Mouse (Mus musculus): ENCODE data around the gene Cacna2d3. TPM values are rescaled to one million over a fixed set of nuclear protein-coding genes. Genes with fewer than 3 reads are reported as not detected.

The Cacna2d3 gene
- polyA plus RNA-seq (2014; fragmentation: Nextera tagmentation; extraction: Ambion mirVana) = 16.2 and 16.7 TPM in 2 replicates

GRCm38 (mm10) chr14:29721488-29722385, at the start of gene Cacna2d3:
Cacna2d3 (minus strand) TSS chr14:29721864.
- peak; percentile 94 for DNase-seq (ENCODE audit: low spot score, missing footprints)
- no peaks in the 10 kb centered on the region for H3K36me3 ChIP-seq (ENCODE audit: control insufficient read depth, insufficient read depth, low read length)
- WGBS = under 1% methylated on average over 69 of the region's 109 CpGs
- peak within 1 kb of the TSS; percentile 97 for H3K4me2 ChIP-seq
- H3K9ac ChIP-seq (ENCODE audit: low read length) = peak within 1 kb of the TSS; percentile 79
- peak; percentile 80 for ATAC-seq (ENCODE audit: low FRiP score)
- H3K4me1 ChIP-seq (ENCODE audit: control insufficient read depth, insufficient read depth, low read length) = peaks cover 7% of the 10 kb centered on the region
- H3K4me3 ChIP-seq (ENCODE audit: low read depth, low read length) = peak within 1 kb of the TSS; percentile 50
- H3K27me3 ChIP-seq (ENCODE audit: control insufficient read depth, insufficient read depth, low read length) = peaks cover 25% of the 10 kb centered on the region
- peak within 1 kb of the TSS; percentile 79 for H3K27ac ChIP-seq (ENCODE audit: low read depth, low read length)
- no peaks in the 10 kb centered on the region for H3K9me3 ChIP-seq (ENCODE audit: control insufficient read depth, low read length)

GRCm38 (mm10) chr14:29769486-29769885, 47.8 kb upstream of the Cacna2d3 start:
- Histone ChIP-seq H3K36me3 (ENCODE audit: control insufficient read depth, insufficient read depth, low read length) (no peaks in the 10 kb centered on the region), H3K27me3 (ENCODE audit: control insufficient read depth, insufficient read depth, low read length) (no peaks in the 10 kb centered on the region), H3K4me1 (ENCODE audit: control insufficient read depth, insufficient read depth, low read length) (no peaks in the 10 kb centered on the region), H3K4me2 (no peak overlapping the region), H3K4me3 (ENCODE audit: low read depth, low read length) (no peak overlapping the region), H3K9me3 (ENCODE audit: control insufficient read depth, low read length) (no peaks in the 10 kb centered on the region), H3K9ac (ENCODE audit: low read length) (no peak overlapping the region), H3K27ac (ENCODE audit: low read depth, low read length) (no peak overlapping the region)
- ATAC-seq (ENCODE audit: low FRiP score) (no peak), DNase-seq (ENCODE audit: low spot score, missing footprints) (no peak)
- WGBS = 90% methylated on average over 4 of the region's 4 CpGs

- Histone ChIP-seq H3K36me3 (ENCODE audit: control insufficient read depth, insufficient read depth, low read length) (no peaks in the 10 kb centered on the region), H3K9ac (ENCODE audit: low read length) (no peak overlapping the region), H3K4me2 (no peak overlapping the region), H3K4me3 (ENCODE audit: low read depth, low read length) (no peak overlapping the region), H3K27me3 (ENCODE audit: control insufficient read depth, insufficient read depth, low read length) (no peaks in the 10 kb centered on the region), H3K27ac (ENCODE audit: low read depth, low read length) (no peak overlapping the region), H3K9me3 (ENCODE audit: control insufficient read depth, low read length) (no peaks in the 10 kb centered on the region), H3K4me1 (ENCODE audit: control insufficient read depth, insufficient read depth, low read length) (no peaks in the 10 kb centered on the region)
- ATAC-seq (ENCODE audit: low FRiP score) (no peak), DNase-seq (ENCODE audit: low spot score, missing footprints) (no peak)
- 77% methylated on average over 5 of the region's 5 CpGs for WGBS
Observed at GRCm38 (mm10) chr14:29752876-29753275, 31.2 kb upstream of the Cacna2d3 start.

GRCm38 (mm10) chr14:29738751-29739150, 17.1 kb upstream of the Cacna2d3 start:
- 73% methylated on average over 2 of the region's 2 CpGs for WGBS

DNA sequence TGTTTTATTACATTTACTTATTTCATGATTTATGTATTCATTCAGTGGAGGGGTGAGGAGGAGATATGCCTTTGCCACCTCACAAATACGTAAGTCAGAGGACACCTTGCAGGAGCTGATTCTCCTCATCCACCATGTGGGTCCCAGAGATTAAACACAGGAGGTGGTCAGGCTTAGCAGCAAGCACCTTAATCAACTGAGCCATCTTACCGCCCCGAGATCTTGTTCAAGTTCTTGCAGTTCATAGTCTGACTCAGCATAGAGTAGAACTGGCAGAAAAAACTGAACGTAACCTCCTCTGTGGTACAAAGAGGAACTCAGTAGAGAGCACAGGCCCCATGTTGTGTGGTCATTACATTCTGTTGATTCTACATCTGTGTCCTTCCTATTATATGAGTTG, 8.6 kb upstream of the Cacna2d3 start:
- 80% methylated on average over 4 of the region's 4 CpGs for WGBS
- no peaks in the 10 kb centered on the region for H3K9me3 ChIP-seq (ENCODE audit: control insufficient read depth, low read length)
- no peak overlapping the region for H3K27ac ChIP-seq (ENCODE audit: low read depth, low read length)
- no peak overlapping the region for H3K9ac ChIP-seq (ENCODE audit: low read length)
- H3K4me3 ChIP-seq (ENCODE audit: low read depth, low read length) = no peak overlapping the region
- H3K4me1 ChIP-seq (ENCODE audit: control insufficient read depth, insufficient read depth, low read length) = no peaks in the 10 kb centered on the region
- ATAC-seq (ENCODE audit: low FRiP score) (no peak), DNase-seq (ENCODE audit: low spot score, missing footprints) (no peak)
- H3K4me2 ChIP-seq = no peak overlapping the region
- no peaks in the 10 kb centered on the region for H3K36me3 ChIP-seq (ENCODE audit: control insufficient read depth, insufficient read depth, low read length)
- no peaks in the 10 kb centered on the region for H3K27me3 ChIP-seq (ENCODE audit: control insufficient read depth, insufficient read depth, low read length)

More at GRCm38 (mm10) chr14:29738751-29739150, 17.1 kb upstream of the Cacna2d3 start:
- Histone ChIP-seq H3K9ac (ENCODE audit: low read length) (no peak overlapping the region), H3K4me2 (no peak overlapping the region), H3K27ac (ENCODE audit: low read depth, low read length) (no peak overlapping the region), H3K36me3 (ENCODE audit: control insufficient read depth, insufficient read depth, low read length) (no peaks in the 10 kb centered on the region), H3K9me3 (ENCODE audit: control insufficient read depth, low read length) (no peaks in the 10 kb centered on the region), H3K27me3 (ENCODE audit: control insufficient read depth, insufficient read depth, low read length) (no peaks in the 10 kb centered on the region), H3K4me1 (ENCODE audit: control insufficient read depth, insufficient read depth, low read length) (no peaks in the 10 kb centered on the region), H3K4me3 (ENCODE audit: low read depth, low read length) (no peak overlapping the region)
- ATAC-seq (ENCODE audit: low FRiP score) (no peak), DNase-seq (ENCODE audit: low spot score, missing footprints) (no peak)

DNA sequence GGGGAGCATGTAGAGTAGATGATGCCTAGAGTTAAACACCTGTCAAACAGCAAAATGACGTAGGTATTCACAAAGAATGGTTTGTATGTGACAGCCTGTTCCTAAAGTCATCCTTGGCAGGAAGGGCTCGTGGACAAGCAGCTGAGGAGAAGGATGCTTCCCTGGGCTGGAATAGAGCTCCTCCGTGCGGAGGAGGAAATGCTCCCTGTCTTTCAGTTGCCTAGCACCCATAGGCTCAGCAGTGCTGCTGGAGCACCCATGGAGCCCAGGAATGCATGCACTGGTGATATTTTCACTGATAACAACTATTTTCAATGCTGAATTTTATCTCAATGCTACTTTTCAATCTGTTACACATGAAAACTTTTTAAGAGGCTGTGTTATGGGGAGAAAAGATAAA, 7.3 kb upstream of the Cacna2d3 start:
- Histone ChIP-seq H3K4me1 (ENCODE audit: control insufficient read depth, insufficient read depth, low read length) (no peaks in the 10 kb centered on the region), H3K27ac (ENCODE audit: low read depth, low read length) (no peak overlapping the region), H3K36me3 (ENCODE audit: control insufficient read depth, insufficient read depth, low read length) (no peaks in the 10 kb centered on the region), H3K4me3 (ENCODE audit: low read depth, low read length) (no peak overlapping the region), H3K9me3 (ENCODE audit: control insufficient read depth, low read length) (no peaks in the 10 kb centered on the region), H3K9ac (ENCODE audit: low read length) (no peak overlapping the region), H3K4me2 (no peak overlapping the region), H3K27me3 (ENCODE audit: control insufficient read depth, insufficient read depth, low read length) (no peaks in the 10 kb centered on the region; the same call in 1 of the 2 replicates)
- 85% methylated on average over 4 of the region's 4 CpGs for WGBS
- no peak for ATAC-seq (ENCODE audit: low FRiP score)
- no peak for DNase-seq (ENCODE audit: low spot score, missing footprints)

GRCm38 (mm10) chr14:29727596-29727995, 5.9 kb upstream of the Cacna2d3 start:
- 79% methylated on average over 9 of the region's 9 CpGs for WGBS
- Histone ChIP-seq H3K9me3 (ENCODE audit: control insufficient read depth, low read length) (no peaks in the 10 kb centered on the region), H3K9ac (ENCODE audit: low read length) (no peak overlapping the region), H3K27me3 (ENCODE audit: control insufficient read depth, insufficient read depth, low read length) (peaks cover 9% of the 10 kb centered on the region), H3K27ac (ENCODE audit: low read depth, low read length) (no peak overlapping the region), H3K4me2 (no peak overlapping the region), H3K4me3 (ENCODE audit: low read depth, low read length) (no peak overlapping the region), H3K36me3 (ENCODE audit: control insufficient read depth, insufficient read depth, low read length) (no peaks in the 10 kb centered on the region), H3K4me1 (ENCODE audit: control insufficient read depth, insufficient read depth, low read length) (peaks cover 3% of the 10 kb centered on the region)
- DNase-seq (ENCODE audit: low spot score, missing footprints) (no peak), ATAC-seq (ENCODE audit: low FRiP score) (no peak)

- peak; percentile 33; the same call in 1 of the 2 replicates for ATAC-seq (ENCODE audit: low FRiP score)
- peak overlapping the region; percentile 50 for H3K4me3 ChIP-seq (ENCODE audit: low read depth, low read length)
- H3K9ac ChIP-seq (ENCODE audit: low read length) = peak overlapping the region; percentile 79
- H3K4me2 ChIP-seq = peak overlapping the region; percentile 97
- H3K36me3 ChIP-seq (ENCODE audit: control insufficient read depth, insufficient read depth, low read length) = no peaks in the 10 kb centered on the region
- H3K4me1 ChIP-seq (ENCODE audit: control insufficient read depth, insufficient read depth, low read length) = peaks cover 7% of the 10 kb centered on the region
- no peaks in the 10 kb centered on the region for H3K9me3 ChIP-seq (ENCODE audit: control insufficient read depth, low read length)
- WGBS = 10% methylated on average over 10 of the region's 10 CpGs
- no peak overlapping the region for H3K27ac ChIP-seq (ENCODE audit: low read depth, low read length)
- peaks cover 25% of the 10 kb centered on the region for H3K27me3 ChIP-seq (ENCODE audit: control insufficient read depth, insufficient read depth, low read length)
- DNase-seq (ENCODE audit: low spot score, missing footprints) = peak; percentile 92
Observed at GRCm38 (mm10) chr14:29723267-29723666, 1.6 kb upstream of the Cacna2d3 start.
